Mouse (Mus musculus): ENCODE data around the gene Clasrp. TPM values are rescaled to one million over a fixed set of nuclear protein-coding genes. Genes with fewer than 3 reads are reported as not detected.

Gene Clasrp
- total RNA-seq, 1 experiment from 2014 or later = 27.3 TPM

DNA sequence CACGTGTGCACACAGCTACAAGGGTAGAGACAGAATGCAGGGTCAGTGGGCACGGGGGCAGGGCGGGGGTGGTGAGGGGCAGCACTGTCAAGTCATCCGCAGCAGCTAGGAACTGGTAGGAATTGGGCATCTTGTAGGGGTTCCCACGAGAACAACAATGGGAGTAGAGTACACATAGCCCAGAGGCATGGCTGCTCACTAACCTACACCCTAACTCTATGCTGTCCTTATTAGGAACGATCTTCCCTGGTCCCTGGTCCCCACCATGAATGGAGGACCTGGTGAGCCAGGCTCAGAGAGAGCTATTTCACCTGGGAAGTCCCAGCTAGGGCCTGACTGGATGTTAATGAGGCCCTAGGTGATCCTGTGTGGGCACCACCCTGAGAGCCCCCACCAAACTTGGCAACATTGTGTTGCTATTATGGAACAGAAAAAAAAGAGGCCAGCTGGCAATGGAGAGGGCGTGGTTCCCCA lies 62.6 kb downstream of the Clasrp start:
- no peak for ATAC-seq (replicated peaks; ENCODE audit: low read depth, poor library complexity, severe bottlenecking)

GRCm38 (mm10) chr7:19540771-19541566 lies 63.3 kb downstream of the Clasrp start:
- ATAC-seq (replicated peaks; ENCODE audit: low read depth, poor library complexity, severe bottlenecking) = no peak

DNA sequence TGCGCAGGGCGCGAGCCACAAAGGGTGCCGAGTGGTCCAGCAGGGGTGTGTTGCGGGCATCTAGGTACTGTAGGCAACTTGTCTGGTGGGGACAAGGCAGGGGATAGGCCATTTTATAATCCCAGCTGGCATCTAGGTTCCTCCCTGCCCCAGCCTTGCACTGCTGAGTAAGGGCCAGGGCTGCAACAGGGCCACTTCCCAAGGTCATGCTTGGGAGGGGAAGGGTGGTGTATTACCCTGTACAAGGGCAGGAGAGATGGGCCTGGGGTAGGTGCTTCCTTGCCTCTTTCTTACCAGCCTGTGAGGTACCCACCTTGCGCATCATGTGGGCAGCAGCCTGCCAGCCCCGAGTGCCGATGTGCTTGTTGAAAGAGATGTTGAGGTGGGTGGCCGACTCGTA lies 69.6 kb downstream of the Clasrp start:
- no peak for ATAC-seq (replicated peaks; ENCODE audit: low read depth, poor library complexity, severe bottlenecking)

- no peak for ATAC-seq (replicated peaks; ENCODE audit: low read depth, poor library complexity, severe bottlenecking)
Measured at GRCm38 (mm10) chr7:19532240-19532639, 72.0 kb downstream of the Clasrp start.

DNA sequence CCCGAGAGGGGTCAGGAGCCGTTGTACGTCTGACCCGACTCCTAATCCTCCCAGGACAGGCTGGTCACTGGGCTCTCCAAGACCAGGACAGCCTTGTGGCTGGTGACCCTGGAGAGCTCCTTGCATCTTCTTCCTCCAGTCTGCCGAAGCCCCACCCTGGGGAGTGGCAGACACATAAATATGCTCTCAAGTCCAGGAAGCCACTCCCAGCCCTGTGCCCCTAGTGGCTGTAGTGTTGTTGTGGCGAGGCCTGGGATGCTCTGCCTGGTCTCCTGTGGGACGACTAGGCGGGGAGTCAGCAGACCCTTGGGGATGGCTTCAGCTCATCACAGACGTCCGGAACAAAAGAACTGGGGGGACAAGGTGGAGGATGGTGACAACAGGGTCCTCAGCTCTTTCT lies 73.2 kb downstream of the Clasrp start:
- peak; percentile 39 for ATAC-seq (replicated peaks; ENCODE audit: low read depth, poor library complexity, severe bottlenecking)

Other genes starting within 250 kb of the Clasrp start
- 23.2 and 27.6 TPM in 2 replicates for gene Cd3eap, start 245.0 kb downstream of the Clasrp start, total RNA-seq (2017)
- 0.82 and 0.96 TPM in 2 replicates for gene Ppp1r13l, start 244.7 kb downstream of the Clasrp start, total RNA-seq (2017)
- 25.8 and 30.3 TPM in 2 replicates for gene Ercc2, start 222.5 kb downstream of the Clasrp start, total RNA-seq (2017)
- gene Klc3, start 200.4 kb downstream of the Clasrp start, total RNA-seq (2017) = not detected in 2 replicates
- 1.5 and 3.6 TPM in 2 replicates for gene Ckm, start 199.7 kb downstream of the Clasrp start, total RNA-seq (2017)
- 4.6 and 7.7 TPM in 2 replicates for gene Mark4, start 145.7 kb downstream of the Clasrp start, total RNA-seq (2017)
- 3.1 and 4.2 TPM in 2 replicates for gene Exoc3l2, start 141.2 kb downstream of the Clasrp start, total RNA-seq (2017)
- 2.6 and 2.8 TPM in 2 replicates for gene Bloc1s3, start 96.1 kb downstream of the Clasrp start, total RNA-seq (2017)
- 33.6 and 43.7 TPM in 2 replicates for gene Trappc6a, start 96.1 kb downstream of the Clasrp start, total RNA-seq (2017)
- 0.27 and 0.68 TPM in 2 replicates for gene Nkpd1, start 86.6 kb downstream of the Clasrp start, total RNA-seq (2017)
- 10.5 and 14.9 TPM in 2 replicates for gene Ppp1r37, start 41.4 kb downstream of the Clasrp start, total RNA-seq (2017)
- gene Zfp296, start 27.2 kb downstream of the Clasrp start, total RNA-seq (2017) = 2.6 and 6.3 TPM in 2 replicates
- 41.0 and 56.4 TPM in 2 replicates for gene Gemin7, start 26.9 kb downstream of the Clasrp start, total RNA-seq (2017)
- 2.8 and 3.1 TPM in 2 replicates for gene Relb, start 25.0 kb upstream of the Clasrp start, total RNA-seq (2017)
- 28.0 and 29.1 TPM in 2 replicates for gene Clptm1, start 60.5 kb upstream of the Clasrp start, total RNA-seq (2017)
- not detected in 2 replicates for gene Apoc2, start 73.5 kb upstream of the Clasrp start, total RNA-seq (2017)
- not detected in 2 replicates for gene Gm44805, start 76.9 kb upstream of the Clasrp start, total RNA-seq (2017)
- not detected in 2 replicates for gene Apoc4, start 77.0 kb upstream of the Clasrp start, total RNA-seq (2017)
- gene Apoc1, start 88.2 kb upstream of the Clasrp start, total RNA-seq (2017) = 7.3 TPM in 1 of 2 replicates, not detected in the other
- gene Apoe, start 94.7 kb upstream of the Clasrp start, total RNA-seq (2017) = 659 and 679 TPM in 2 replicates
- 40.1 and 47.0 TPM in 2 replicates for gene Tomm40, start 111.0 kb upstream of the Clasrp start, total RNA-seq (2017)
- gene Nectin2, start 146.0 kb upstream of the Clasrp start, total RNA-seq (2017) = 0.73 and 2.5 TPM in 2 replicates
- gene Bcam, start 166.5 kb upstream of the Clasrp start, total RNA-seq (2017) = 0.32 TPM in 1 of 2 replicates, not detected in the other
- gene Cblc, start 192.3 kb upstream of the Clasrp start, total RNA-seq (2017) = not detected in 2 replicates
- gene Bcl3, start 218.3 kb upstream of the Clasrp start, total RNA-seq (2017) = 1.6 and 2.4 TPM in 2 replicates
- not detected in 2 replicates for gene Gm19345, start 247.5 kb upstream of the Clasrp start, total RNA-seq (2017)

Measured in common myeloid progenitor, adult 5-6 weeks (primary cell).